Mouse (Mus musculus) lung, embryonic 16.5 days (tissue): ENCODE data around the gene Abcc6. TPM values are rescaled to one million over a fixed set of nuclear protein-coding genes. Genes with fewer than 3 reads are reported as not detected.

ENCODE experiments used
- ATAC-seq: fragments of 200-750 bp; cut with Nextera tagmentation; 2 replicates; pipeline ENCODE4 v1.8.0; 2017; ENCODE audit warnings: low read depth, mild to moderate bottlenecking, moderate library complexity
- H3K27ac ChIP-seq: fragments of 300-500 bp; sonication (generic); 2 replicates; pipeline ENCODE4 v1.5.1; 2014; ENCODE audit warnings: mild to moderate bottlenecking, control low read depth, low read length
- H3K27me3 ChIP-seq: fragments of 300-500 bp; sonication (generic); 2 replicates; pipeline ENCODE4 v1.6.1; 2014; ENCODE audit warnings: low read depth, low read length, mixed read lengths; ENCODE audit not compliant: control insufficient read depth, insufficient read depth
- H3K36me3 ChIP-seq: fragments of 300-500 bp; sonication (generic); 2 replicates; pipeline ENCODE4 v1.6.1; 2014; ENCODE audit warnings: low read length; ENCODE audit not compliant: control insufficient read depth, insufficient read depth
- H3K4me1 ChIP-seq: fragments of 300-500 bp; sonication (generic); replicated peaks from 2 replicates; pipeline ENCODE4 v1.6.1; 2014; ENCODE audit warnings: low read length, mixed read lengths; ENCODE audit not compliant: control insufficient read depth, insufficient read depth
- H3K4me2 ChIP-seq: fragments of 300-500 bp; sonication (generic); 2 replicates; pipeline ENCODE4 v1.6.1; 2014; ENCODE audit warnings: low read depth, low read length, control low read depth
- H3K4me3 ChIP-seq: fragments of 300-500 bp; sonication (generic); 2 replicates; pipeline ENCODE4 v1.5.1; 2014; ENCODE audit warnings: mild to moderate bottlenecking, low read length, control low read depth
- H3K9ac ChIP-seq: fragments of 300-500 bp; sonication (generic); 2 replicates; pipeline ENCODE4 v1.6.1; 2014; ENCODE audit warnings: low read length, control low read depth
- H3K9me3 ChIP-seq: fragments of 300-500 bp; sonication (generic); 2 replicates; pipeline ENCODE4 v1.6.1; 2016; ENCODE audit warnings: low read length; ENCODE audit not compliant: control insufficient read depth
- WGBS: fragments of 180-500 bp; shearing (Covaris S2); extraction: QIAGEN DNeasy Blood & Tissue Kit; methylation state at CpG from one replicate; pipeline ENCODE4 v1.1.7; 2014; 5-methylcytosine and 5-hydroxymethylcytosine counted together
- polyA plus RNA-seq: library from polyadenylated mRNA; unstranded; fragments of >200 nt; fragmentation: Nextera tagmentation; extraction: Ambion mirVana; gene quantifications from 2 replicates; pipeline ENCODE4 v1.2.1, GENCODE M21; 2015

Gene Abcc6
- polyA plus RNA-seq, 1 experiment from 2014 or later, result 0.25 TPM

DNA sequence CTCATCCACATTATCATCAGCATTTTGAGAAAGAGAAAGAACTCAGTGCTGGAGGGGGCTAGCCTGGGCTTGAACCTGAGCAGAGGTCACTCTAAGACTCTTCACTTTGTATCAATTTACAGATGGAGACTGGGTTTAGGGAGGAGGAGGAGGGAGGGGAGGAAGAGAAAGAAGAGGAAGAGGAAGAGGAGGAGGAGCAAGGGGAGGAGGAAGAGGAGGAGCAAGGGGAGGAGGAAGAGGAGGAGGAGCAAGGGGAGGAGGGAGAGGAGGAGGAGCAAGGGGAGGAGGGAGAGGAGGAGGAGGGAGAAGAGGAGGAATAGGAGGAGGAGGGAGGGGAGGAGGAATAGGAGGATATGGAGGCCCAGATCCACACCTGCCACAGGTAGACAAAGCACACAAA is 18.0 kb downstream of the Abcc6 start:
- Histone ChIP-seq H3K4me3 (no peak overlapping the region), H3K4me2 (no peak overlapping the region), H3K27me3 (no peaks in the 10 kb centered on the region; the same call in 1 of the 2 replicates), H3K27ac (no peak overlapping the region), H3K9ac (no peak overlapping the region), H3K4me1 (peaks cover 10% of the 10 kb centered on the region), H3K9me3 (no peaks in the 10 kb centered on the region), H3K36me3 (no peaks in the 10 kb centered on the region)
- no peak for ATAC-seq

DNA sequence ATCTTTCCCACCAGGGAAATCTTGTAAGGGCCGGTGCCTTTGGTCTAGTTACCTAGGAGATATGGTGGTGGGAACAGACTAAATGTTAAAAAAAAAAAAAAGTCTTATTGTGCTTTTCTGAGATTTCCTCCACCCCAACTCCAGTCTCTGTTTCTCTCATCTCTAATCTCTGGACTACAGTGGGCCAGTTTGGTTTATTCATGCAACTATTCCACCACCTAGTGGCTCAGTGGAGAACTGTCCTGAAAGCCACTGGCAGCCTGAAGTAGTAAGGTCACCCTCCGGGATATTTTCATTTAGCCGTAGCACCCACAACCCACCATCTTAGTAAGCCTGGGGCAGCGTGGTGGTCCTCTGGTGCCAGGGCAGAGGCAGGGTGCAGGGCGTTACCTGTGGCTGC is 20.5 kb downstream of the Abcc6 start:
- no peaks in the 10 kb centered on the region for H3K36me3 ChIP-seq
- no peak overlapping the region for H3K27ac ChIP-seq
- H3K9ac ChIP-seq, result no peak overlapping the region
- no peak overlapping the region for H3K4me3 ChIP-seq
- H3K9me3 ChIP-seq, result no peaks in the 10 kb centered on the region
- 5% methylated on average over 5 of the region's 5 CpGs for WGBS
- ATAC-seq, result peak; percentile 41; the same call in 1 of the 2 replicates
- no peaks in the 10 kb centered on the region; the same call in 1 of the 2 replicates for H3K27me3 ChIP-seq
- no peak overlapping the region for H3K4me2 ChIP-seq
- peaks cover 10% of the 10 kb centered on the region for H3K4me1 ChIP-seq

DNA sequence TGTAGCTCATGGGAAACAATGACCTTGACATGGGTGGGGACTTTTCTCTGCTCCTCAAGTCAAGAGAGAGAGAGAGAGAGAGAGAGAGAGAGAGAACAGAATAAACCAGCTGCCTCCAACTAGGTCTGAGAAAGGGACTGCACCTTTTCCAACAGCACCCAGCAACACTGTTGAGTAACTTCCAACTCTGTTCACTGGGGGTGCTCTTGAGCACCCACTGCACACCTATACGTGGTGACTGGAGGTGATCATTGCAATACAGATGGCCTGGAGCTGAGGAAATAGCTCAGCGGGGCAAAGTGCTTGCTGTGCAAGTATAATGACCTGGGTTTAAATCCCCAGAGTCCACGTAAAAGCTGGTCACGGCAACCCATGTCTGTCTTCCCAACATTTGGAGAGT is 27.4 kb downstream of the Abcc6 start:
- Histone ChIP-seq H3K9ac (no peak overlapping the region), H3K27ac (no peak overlapping the region), H3K4me1 (no peaks in the 10 kb centered on the region), H3K4me2 (no peak overlapping the region), H3K9me3 (no peaks in the 10 kb centered on the region), H3K27me3 (no peaks in the 10 kb centered on the region), H3K36me3 (no peaks in the 10 kb centered on the region), H3K4me3 (no peak overlapping the region)
- 63% methylated on average over 4 of the region's 4 CpGs for WGBS
- no peak for ATAC-seq

DNA sequence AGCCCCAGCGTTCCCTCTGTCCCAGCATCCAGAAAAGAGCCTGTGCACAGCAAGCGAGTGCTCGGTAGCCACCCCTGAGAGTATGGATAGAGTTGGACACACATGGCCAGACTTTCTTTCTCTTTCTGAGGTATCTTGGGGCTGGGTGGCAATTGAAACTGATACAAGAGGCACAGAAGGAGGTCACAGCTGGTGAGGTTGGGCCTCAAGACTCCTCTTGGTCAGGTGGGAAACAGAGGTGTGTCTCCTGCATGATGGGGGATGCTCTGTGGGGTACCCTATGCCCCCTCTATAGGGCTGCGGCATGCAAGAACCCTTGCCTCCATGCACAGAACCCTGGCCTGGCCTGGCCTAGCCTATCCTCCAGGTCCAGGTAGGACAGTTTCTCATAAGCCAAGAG is 29.5 kb downstream of the Abcc6 start:
- Histone ChIP-seq H3K27ac (no peak overlapping the region), H3K4me3 (no peak overlapping the region), H3K4me1 (no peaks in the 10 kb centered on the region), H3K9ac (no peak overlapping the region), H3K4me2 (no peak overlapping the region), H3K9me3 (no peaks in the 10 kb centered on the region), H3K27me3 (no peaks in the 10 kb centered on the region), H3K36me3 (no peaks in the 10 kb centered on the region)
- 89% methylated on average over 4 of the region's 4 CpGs for WGBS
- ATAC-seq, result no peak

DNA sequence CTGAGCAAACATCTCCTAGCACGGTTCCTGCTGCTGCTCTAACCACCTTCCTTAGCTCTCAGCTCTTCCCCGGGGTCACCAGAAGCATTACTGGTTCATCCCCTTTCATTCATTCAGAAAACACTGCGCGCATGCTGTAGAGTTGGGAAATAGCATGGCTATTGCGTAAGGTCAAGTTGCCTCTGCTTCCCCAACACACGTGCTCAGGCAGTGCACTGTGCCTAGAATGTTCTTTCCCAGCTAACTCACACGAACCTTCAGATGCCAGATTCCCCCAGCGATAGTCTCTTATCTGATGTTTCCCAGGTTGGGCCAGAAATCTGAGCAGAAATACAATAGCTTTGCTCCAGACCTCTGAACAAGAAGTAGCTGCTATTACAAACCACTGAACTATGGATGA is 37.6 kb downstream of the Abcc6 start:
- no peak overlapping the region for H3K4me3 ChIP-seq
- no peak overlapping the region for H3K27ac ChIP-seq
- no peaks in the 10 kb centered on the region for H3K27me3 ChIP-seq
- no peak overlapping the region for H3K4me2 ChIP-seq
- no peak overlapping the region for H3K9ac ChIP-seq
- H3K36me3 ChIP-seq, result no peaks in the 10 kb centered on the region
- WGBS, result 68% methylated on average over 8 of the region's 8 CpGs
- H3K9me3 ChIP-seq, result no peaks in the 10 kb centered on the region
- no peak for ATAC-seq
- no peaks in the 10 kb centered on the region for H3K4me1 ChIP-seq

GRCm38 (mm10) chr7:45988344-45988743 is 41.8 kb downstream of the Abcc6 start:
- H3K4me2 ChIP-seq, result no peak overlapping the region
- no peaks in the 10 kb centered on the region for H3K27me3 ChIP-seq
- no peaks in the 10 kb centered on the region for H3K36me3 ChIP-seq
- H3K4me3 ChIP-seq, result no peak overlapping the region
- no peak overlapping the region for H3K9ac ChIP-seq
- 80% methylated on average over 1 of the region's 1 CpGs for WGBS
- no peak overlapping the region for H3K27ac ChIP-seq
- H3K9me3 ChIP-seq, result no peaks in the 10 kb centered on the region
- no peak for ATAC-seq
- no peaks in the 10 kb centered on the region for H3K4me1 ChIP-seq

DNA sequence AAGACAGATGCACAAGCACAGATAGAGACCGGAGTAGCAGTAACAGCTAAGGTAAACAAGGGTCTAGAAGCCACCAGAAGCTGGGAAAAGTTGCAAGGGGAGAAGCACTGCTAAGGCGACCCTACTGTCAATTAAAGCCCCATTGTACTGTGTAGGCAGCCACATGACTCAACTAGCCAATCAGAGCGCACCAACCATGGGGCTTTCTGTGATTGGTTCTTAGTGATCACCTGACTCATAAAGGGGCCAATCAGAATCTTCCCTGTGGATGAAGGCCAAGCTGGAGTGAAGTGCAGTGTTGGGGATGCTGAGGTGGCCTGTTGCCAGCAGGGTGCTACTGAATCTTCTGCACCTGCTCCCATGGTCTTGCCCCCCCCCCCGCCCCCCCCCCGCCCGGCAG is 43.2 kb downstream of the Abcc6 start:
- H3K27ac ChIP-seq, result no peak overlapping the region
- WGBS, result 78% methylated on average over 3 of the region's 6 CpGs
- no peaks in the 10 kb centered on the region for H3K36me3 ChIP-seq
- H3K9me3 ChIP-seq, result no peaks in the 10 kb centered on the region
- no peak overlapping the region for H3K4me2 ChIP-seq
- no peaks in the 10 kb centered on the region for H3K4me1 ChIP-seq
- H3K27me3 ChIP-seq, result no peaks in the 10 kb centered on the region
- no peak for ATAC-seq
- no peak overlapping the region for H3K9ac ChIP-seq
- H3K4me3 ChIP-seq, result no peak overlapping the region

GRCm38 (mm10) chr7:45981612-45982011 is 48.5 kb downstream of the Abcc6 start:
- 76% methylated on average over 5 of the region's 5 CpGs for WGBS
- ATAC-seq, result no peak

DNA sequence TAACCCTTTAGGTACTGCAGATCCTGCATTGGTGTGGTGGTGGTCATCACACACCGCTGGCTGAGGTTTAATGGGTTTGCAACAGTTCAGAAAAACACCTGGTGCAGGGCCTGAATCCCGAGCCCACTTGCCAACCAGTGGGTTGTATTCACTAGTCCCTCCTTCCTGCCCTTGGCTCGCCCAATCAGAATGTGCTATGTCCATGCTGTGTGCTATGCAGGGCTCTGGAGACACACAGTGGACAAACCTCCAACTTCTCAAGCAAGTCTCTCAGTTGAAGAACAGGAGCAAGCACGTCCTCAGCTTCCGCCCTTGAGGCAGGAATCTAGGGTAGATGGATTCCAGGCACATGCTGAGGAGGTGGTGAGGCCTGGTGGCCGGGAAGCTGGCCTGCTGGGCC is 55.6 kb downstream of the Abcc6 start:
- Histone ChIP-seq H3K27ac (no peak overlapping the region), H3K4me1 (no peaks in the 10 kb centered on the region), H3K9me3 (no peaks in the 10 kb centered on the region), H3K36me3 (no peaks in the 10 kb centered on the region), H3K27me3 (no peaks in the 10 kb centered on the region), H3K4me2 (no peak overlapping the region), H3K4me3 (no peak overlapping the region), H3K9ac (no peak overlapping the region)
- ATAC-seq, result no peak
- 63% methylated on average over 6 of the region's 6 CpGs for WGBS

More at GRCm38 (mm10) chr7:45981612-45982011, 48.5 kb downstream of the Abcc6 start:
- no peaks in the 10 kb centered on the region for H3K27me3 ChIP-seq
- no peak overlapping the region for H3K4me3 ChIP-seq
- H3K36me3 ChIP-seq, result no peaks in the 10 kb centered on the region
- H3K27ac ChIP-seq, result no peak overlapping the region
- no peak overlapping the region for H3K9ac ChIP-seq
- no peak overlapping the region for H3K4me2 ChIP-seq
- H3K4me1 ChIP-seq, result no peaks in the 10 kb centered on the region
- H3K9me3 ChIP-seq, result no peaks in the 10 kb centered on the region

DNA sequence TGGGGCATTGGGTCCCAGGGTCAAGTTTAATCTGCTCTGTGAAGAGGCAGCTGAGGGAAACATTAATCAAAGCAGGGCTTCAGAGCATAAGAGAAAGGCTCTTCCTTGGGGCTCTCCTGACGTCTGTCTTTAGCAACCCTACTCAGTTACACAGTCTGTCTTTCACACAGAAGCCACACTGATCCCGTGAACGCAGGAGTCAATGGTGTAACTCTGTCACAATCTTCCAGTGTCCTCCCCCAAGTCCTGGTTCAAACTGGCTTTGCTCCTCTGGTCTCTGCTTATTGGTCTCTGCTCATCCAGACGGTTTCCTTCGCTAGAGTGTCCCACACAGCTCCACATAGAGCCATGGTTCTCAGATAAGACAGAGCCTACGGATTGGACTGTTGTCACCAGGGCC is 56.0 kb downstream of the Abcc6 start:
- no peaks in the 10 kb centered on the region for H3K4me1 ChIP-seq
- H3K27ac ChIP-seq, result no peak overlapping the region
- H3K9ac ChIP-seq, result no peak overlapping the region
- WGBS, result 20% methylated on average over 6 of the region's 6 CpGs
- H3K4me3 ChIP-seq, result no peak overlapping the region
- no peaks in the 10 kb centered on the region for H3K27me3 ChIP-seq
- no peak for ATAC-seq
- H3K9me3 ChIP-seq, result no peaks in the 10 kb centered on the region
- H3K36me3 ChIP-seq, result no peaks in the 10 kb centered on the region
- no peak overlapping the region for H3K4me2 ChIP-seq
